Mouse (Mus musculus) NIH3T3 (cell line): ENCODE results near the gene Astn2.

Experiments
- DNase-seq: peaks from one replicate; pipeline ENCODE4 v3.0.0-alpha.2; 2012; ENCODE audit warnings: low read depth

The Astn2 gene

GRCm38 (mm10) chr4:65839550-65840000 lies 564.8 kb downstream of the Astn2 start:
- no peak for DNase-seq

DNA sequence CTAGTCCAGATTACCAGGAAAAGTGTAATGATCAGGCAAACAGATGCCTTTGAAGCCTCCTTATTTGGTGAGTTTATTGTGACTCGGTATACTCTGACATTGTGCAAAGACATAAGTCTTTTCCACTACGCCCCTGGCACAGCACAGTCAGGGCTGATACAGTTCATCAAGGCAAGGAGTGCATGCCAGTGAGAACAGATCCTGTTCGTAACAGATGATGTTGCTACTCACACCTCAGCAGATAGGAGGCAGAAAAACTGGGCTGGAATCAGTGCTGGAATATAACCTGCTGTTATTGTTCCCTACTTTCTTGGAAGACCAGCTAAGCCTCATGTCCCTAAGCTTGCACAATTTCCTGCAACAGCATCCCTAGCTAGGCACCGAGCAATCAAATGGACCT lies 565.6 kb downstream of the Astn2 start:
- DNase-seq = no peak

- no peak for DNase-seq
Measured at GRCm38 (mm10) chr4:65832971-65833370, 571.4 kb downstream of the Astn2 start.

DNA sequence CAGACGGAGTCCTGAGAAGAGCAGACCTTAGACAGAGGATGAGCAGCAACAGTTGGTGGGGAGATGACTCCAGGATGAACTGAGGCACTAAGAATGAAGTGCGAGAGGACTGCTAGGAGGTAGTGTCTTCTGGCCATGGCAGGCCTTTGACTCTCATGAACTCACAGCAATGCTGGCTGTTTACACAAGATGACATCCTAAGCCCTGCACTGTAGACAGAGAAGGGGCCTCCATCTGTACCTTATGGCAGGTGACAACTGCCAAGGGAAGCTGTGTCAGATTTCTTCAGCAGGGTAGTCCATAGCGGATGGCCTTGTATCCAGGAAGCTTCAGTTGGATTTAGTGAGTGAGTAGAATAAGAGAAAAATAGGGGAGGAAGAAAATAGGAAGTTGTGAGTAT lies 572.5 kb downstream of the Astn2 start:
- no peak for DNase-seq

DNA sequence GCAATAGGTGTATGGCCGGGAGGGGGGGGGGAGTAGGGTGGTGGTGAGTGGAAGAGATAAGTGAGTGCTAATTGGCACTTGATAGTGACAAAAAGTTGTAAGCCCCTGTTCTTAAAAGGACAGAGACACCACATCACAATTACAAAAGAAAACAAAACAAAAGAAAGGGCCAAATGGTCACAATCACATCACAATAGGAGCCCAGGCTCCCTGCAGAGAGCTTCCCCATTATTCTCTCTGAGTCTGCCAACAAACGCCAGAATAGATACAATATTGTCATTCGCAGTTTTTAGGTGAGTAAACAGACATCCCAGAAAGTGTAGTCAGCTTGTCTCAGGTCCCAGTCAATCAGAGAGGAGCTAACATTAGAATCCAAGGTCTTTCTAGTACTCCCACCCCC lies 573.9 kb downstream of the Astn2 start:
- DNase-seq = no peak

- DNase-seq = no peak
Measured at GRCm38 (mm10) chr4:65821070-65821469, 583.3 kb downstream of the Astn2 start.

- DNase-seq = no peak
Measured at GRCm38 (mm10) chr4:65820236-65820635, 584.2 kb downstream of the Astn2 start.

DNA sequence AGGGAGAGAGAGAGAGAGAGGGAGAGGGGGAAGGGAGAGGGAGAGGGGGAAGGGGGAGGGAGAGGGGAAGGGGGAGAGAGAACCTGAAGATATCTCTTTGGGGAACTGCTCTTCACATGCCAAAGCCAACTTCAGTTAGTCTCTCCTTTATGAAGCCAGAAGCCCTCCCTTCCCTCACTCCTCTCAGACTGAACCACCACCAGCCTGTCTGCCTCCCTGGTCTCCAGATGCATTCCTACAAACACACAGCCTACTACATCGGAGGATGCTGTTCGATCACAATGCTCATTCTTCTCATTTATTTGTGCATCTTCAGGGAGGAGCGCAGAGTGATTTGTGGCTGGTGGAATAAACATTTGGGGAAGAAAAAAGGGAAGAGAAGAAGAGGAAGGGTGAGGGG lies 584.6 kb downstream of the Astn2 start:
- DNase-seq = no peak

DNA sequence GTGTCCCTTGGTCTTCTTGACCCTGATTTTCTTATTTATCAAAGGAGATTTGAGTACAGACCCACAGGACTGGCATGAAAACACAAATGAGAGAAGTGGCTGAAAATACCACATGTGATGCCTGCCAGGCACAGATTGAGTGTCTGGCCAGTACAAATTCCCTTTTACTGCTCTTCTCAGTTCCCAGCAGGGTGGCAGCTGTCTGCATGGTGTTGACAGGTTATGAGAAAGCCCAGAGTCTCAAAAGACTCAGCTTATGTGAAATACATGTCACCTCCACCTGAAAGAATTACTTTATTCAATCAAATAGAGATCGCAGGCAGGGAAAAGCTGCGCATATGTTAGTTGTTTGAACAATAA lies 590.3 kb downstream of the Astn2 start:
- DNase-seq = no peak

- DNase-seq = no peak
Measured at GRCm38 (mm10) chr4:65813500-65814175, 590.8 kb downstream of the Astn2 start.

- DNase-seq = no peak
Measured at GRCm38 (mm10) chr4:65807341-65807740, 597.1 kb downstream of the Astn2 start.

GRCm38 (mm10) chr4:65801204-65801603 lies 603.2 kb downstream of the Astn2 start:
- DNase-seq = no peak

GRCm38 (mm10) chr4:65791051-65791450 lies 613.4 kb downstream of the Astn2 start:
- peak; percentile 45 for DNase-seq

DNA sequence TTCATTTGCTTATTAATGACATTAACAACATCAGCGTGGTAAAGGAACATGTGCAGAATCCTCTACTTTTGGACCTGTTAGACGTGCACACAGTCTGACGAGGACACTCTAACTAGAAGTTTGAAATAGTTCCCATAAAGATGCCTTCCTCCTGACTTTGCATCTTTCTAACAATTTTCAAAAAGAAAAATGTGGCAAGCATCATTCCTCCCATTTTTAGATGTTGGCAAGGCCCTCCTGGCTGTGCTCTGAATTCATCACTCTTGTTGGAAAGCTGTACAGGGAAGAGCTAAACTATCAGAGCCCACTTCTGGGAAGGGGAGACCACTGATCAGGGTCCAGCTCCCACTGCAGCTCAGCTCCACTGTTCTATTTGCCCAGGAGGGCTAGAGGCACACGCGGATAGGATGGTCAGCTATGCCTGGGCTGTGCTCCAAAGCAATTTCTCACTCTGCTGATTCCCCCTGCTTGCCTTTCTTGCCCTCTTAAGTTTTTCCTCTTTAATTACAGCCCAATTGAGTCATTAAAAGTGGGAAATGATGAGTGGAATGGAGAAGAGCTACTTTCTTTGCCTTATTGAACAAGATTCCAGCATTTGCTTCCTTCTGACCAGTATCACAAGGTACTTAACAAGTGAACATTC lies 630.9 kb downstream of the Astn2 start:
- no peak for DNase-seq

GRCm38 (mm10) chr4:65770952-65771351 lies 633.5 kb downstream of the Astn2 start:
- no peak for DNase-seq

DNA sequence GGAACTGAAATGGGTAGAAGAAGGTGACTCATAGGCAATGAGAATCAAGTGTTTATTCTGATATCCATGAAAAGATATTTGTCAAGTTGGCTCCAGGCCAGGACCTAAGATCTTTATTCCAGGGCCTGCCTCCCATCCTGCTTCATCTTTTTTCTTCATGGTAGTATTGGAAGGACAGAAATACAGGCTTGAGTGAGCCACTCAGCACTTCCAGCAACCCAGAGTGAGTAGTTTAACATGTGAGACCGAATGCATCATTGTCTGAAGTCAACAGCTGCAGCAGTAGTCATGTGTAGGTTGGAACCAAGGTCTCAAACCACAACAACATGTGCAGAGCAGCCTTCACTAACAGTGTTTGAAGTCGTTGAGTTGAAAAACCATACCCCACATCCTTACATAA lies 636.5 kb downstream of the Astn2 start:
- peak; percentile 5 for DNase-seq

GRCm38 (mm10) chr4:65767431-65767830 lies 637.0 kb downstream of the Astn2 start:
- no peak for DNase-seq

DNA sequence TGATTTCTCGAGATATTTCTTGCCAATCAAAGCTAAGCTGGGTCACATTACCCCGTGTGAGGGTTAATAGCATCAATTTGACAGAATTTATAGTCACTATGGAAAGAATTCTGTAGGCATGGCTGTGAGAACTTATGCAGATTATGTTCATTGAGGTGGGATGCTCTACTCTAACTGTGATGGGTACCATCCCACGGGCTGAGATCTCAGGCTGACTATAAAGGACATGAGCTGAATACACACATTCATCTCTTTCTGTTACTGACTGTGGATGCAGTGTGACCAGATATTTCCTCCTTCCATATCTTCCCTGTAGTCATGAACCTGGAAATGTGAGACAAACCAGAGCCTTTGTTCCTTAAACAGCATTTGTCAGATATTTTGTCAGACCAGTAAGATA lies 639.1 kb downstream of the Astn2 start:
- DNase-seq = no peak

DNA sequence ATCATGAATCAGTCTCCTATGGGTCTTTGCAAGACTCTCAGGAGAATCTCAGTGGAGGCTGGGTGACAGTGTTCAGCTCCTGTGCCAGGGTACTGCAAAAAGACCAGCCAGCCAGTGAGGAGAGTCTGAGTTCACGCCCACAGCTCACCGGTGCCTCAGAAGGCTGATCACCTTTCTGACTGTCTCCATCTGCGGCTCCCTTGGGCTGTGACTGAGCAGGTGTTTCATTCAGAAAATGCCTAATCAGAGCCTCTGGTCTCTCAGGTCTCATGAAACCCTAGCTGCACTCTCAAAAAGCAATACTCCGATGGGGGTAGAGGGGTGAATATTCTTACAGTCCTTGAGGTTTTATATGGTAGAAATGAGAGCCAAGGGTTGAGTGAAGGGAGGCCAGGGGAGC lies 640.1 kb downstream of the Astn2 start:
- no peak for DNase-seq

GRCm38 (mm10) chr4:65763823-65764222 lies 640.6 kb downstream of the Astn2 start:
- DNase-seq = no peak

DNA sequence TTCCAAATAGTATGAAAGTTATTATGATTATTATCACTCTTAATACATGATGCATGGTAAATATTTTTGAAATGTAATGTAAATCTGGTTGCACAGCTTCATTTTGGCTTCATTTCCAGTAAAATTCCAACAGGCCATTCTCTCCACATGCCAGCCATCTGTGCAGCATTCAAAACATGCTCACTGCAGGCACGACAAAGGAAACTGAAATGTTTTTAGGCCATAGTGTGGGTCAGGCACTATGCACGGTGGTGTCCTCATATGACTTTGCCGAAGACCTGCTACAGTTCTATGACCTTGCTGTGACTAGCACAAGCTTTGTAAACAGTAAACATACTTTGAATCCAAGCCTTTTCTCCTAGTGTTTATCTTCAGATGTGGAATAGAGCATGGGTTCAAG lies 642.3 kb downstream of the Astn2 start:
- DNase-seq = no peak

- no peak for DNase-seq
Measured at GRCm38 (mm10) chr4:65761658-65762057, 642.8 kb downstream of the Astn2 start.

DNA sequence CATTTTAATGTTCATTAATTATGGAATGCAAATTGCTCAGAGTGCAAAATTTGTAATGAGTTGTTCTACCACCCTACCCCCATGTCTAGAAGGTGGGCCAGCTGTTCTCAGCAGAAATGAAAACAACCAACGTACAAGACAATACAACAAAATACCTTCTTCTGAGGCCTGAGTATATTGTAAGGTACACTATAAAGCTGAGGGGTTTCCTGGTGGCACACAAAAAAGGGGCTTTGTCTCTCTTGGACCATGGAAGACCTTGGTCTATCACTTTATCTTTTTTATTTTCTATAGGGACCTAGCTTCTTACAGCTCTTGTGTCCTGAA lies 645.6 kb downstream of the Astn2 start:
- no peak for DNase-seq

- DNase-seq = no peak
Measured at GRCm38 (mm10) chr4:65758174-65758874, 646.1 kb downstream of the Astn2 start.
